Mouse (Mus musculus) midbrain, embryonic 11.5 days (tissue): ENCODE measurements around the gene Fmnl2. TPM values are rescaled to one million over a fixed set of nuclear protein-coding genes. Genes with fewer than 3 reads are reported as not detected.

Source experiments
- ATAC-seq: fragments of 200-750 bp; cut with Nextera tagmentation; 2 replicates; pipeline ENCODE4 v1.8.0; 2017; ENCODE audit warnings: moderate TSS enrichment, moderate library complexity; ENCODE audit not compliant: low FRiP score
- DNase-seq: peaks from one replicate; pipeline ENCODE4 v3.0.0; 2015; ENCODE audit warnings: low spot score; ENCODE audit errors: missing footprints
- H3K27ac ChIP-seq: fragments of 300-500 bp; sonication (generic); 2 replicates; pipeline ENCODE4 v1.5.1; 2014; ENCODE audit warnings: low read depth, low read length
- H3K27me3 ChIP-seq: fragments of 300-500 bp; sonication (generic); 2 replicates; pipeline ENCODE4 v1.6.1; 2014; ENCODE audit warnings: mild to moderate bottlenecking, low read length, moderate library complexity, mixed read lengths; ENCODE audit not compliant: control insufficient read depth, insufficient read depth
- H3K36me3 ChIP-seq: fragments of 300-500 bp; sonication (generic); 2 replicates; pipeline ENCODE4 v1.6.1; 2014; ENCODE audit warnings: mild to moderate bottlenecking, low read length, moderate library complexity, mixed read lengths; ENCODE audit not compliant: control insufficient read depth, insufficient read depth
- H3K4me1 ChIP-seq: fragments of 300-500 bp; sonication (generic); 2 replicates; pipeline ENCODE4 v1.6.1; 2014; ENCODE audit warnings: low read length; ENCODE audit not compliant: control insufficient read depth, insufficient read depth
- H3K4me2 ChIP-seq: fragments of 300-500 bp; sonication (generic); 2 replicates; pipeline ENCODE4 v1.6.1; 2014; ENCODE audit warnings: mild to moderate bottlenecking, moderate library complexity
- H3K4me3 ChIP-seq: fragments of 300-500 bp; sonication (generic); 2 replicates; pipeline ENCODE4 v1.5.1; 2014; ENCODE audit warnings: low read depth, low read length
- H3K9ac ChIP-seq: fragments of 300-500 bp; sonication (generic); 2 replicates; pipeline ENCODE4 v1.6.1; 2014; ENCODE audit warnings: low read length
- H3K9me3 ChIP-seq: fragments of 300-500 bp; sonication (generic); 2 replicates; pipeline ENCODE4 v1.6.1; 2016; ENCODE audit warnings: low read length; ENCODE audit not compliant: control insufficient read depth
- WGBS: fragments of 180-500 bp; shearing (Covaris S2); extraction: QIAGEN DNeasy Blood & Tissue Kit; methylation state at CpG from one replicate; pipeline ENCODE4 v1.1.7; 2014; 5-methylcytosine and 5-hydroxymethylcytosine counted together
- polyA plus RNA-seq: library from polyadenylated mRNA; unstranded; fragments of >200 nt; fragmentation: Nextera tagmentation; extraction: Ambion mirVana; gene quantifications from 2 replicates; pipeline ENCODE4 v1.2.1, GENCODE M21; 2014

Gene Fmnl2
- polyA plus RNA-seq, 1 experiment from 2014 or later: 9.4 TPM

DNA sequence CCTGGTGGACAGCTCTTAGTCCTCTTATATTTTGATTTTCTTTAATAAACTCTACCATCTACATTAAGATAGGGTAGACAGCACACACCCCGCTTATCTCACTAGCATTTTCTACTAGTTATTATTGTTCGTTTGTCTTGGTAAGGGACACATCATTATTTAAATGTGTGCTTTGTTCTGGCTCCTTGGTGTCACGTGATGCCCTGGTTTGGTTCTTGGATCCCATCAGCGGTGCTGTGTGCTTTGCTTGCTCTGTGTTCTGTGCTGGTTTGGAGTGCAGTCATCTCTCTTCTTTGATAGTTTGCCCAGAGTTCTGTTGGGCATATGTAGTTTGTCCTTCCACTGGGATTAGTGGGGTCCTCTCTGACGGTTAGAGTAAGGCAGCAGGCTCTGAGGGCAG, 57.9 kb downstream of the Fmnl2 start:
- Histone ChIP-seq H3K27me3 (no peaks in the 10 kb centered on the region), H3K9me3 (no peaks in the 10 kb centered on the region), H3K4me2 (no peak overlapping the region), H3K27ac (no peak overlapping the region), H3K4me3 (no peak overlapping the region), H3K36me3 (no peaks in the 10 kb centered on the region), H3K4me1 (peaks cover 3% of the 10 kb centered on the region; the same call in 1 of the 2 replicates), H3K9ac (no peak overlapping the region)
- ATAC-seq (no peak), DNase-seq (no peak)
- WGBS: 88% methylated on average over 5 of the region's 5 CpGs

DNA sequence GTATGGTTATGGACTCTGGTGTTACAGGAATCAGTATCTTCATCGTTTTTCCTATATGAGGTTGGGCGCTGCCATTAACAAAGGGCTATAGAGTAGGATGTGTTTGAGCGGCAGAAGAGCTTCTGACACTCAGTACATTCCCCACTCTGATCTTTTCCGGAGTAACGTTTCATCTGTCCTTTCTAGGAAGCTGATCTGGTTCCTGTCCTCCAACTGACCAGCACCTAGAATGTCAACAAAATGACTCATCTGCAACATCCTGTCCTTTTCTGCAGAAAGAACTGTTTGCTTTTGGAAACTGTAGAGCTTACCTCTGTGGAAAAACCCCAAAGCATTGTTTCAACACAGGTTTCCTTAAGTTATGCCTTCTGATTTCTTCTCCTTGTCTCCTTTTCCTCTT, 60.4 kb downstream of the Fmnl2 start:
- ATAC-seq (no peak), DNase-seq (no peak)
- Histone ChIP-seq H3K4me2 (no peak overlapping the region), H3K4me3 (no peak overlapping the region), H3K4me1 (peaks cover 3% of the 10 kb centered on the region; the same call in 1 of the 2 replicates), H3K27me3 (no peaks in the 10 kb centered on the region), H3K36me3 (no peaks in the 10 kb centered on the region), H3K9me3 (no peaks in the 10 kb centered on the region), H3K9ac (no peak overlapping the region), H3K27ac (no peak overlapping the region)
- 88% methylated on average over 5 of the region's 5 CpGs for WGBS

- Histone ChIP-seq H3K4me3 (no peak overlapping the region), H3K9ac (no peak overlapping the region), H3K27ac (no peak overlapping the region), H3K4me2 (no peak overlapping the region), H3K27me3 (no peaks in the 10 kb centered on the region), H3K9me3 (no peaks in the 10 kb centered on the region), H3K4me1 (no peaks in the 10 kb centered on the region; the same call in 1 of the 2 replicates), H3K36me3 (no peaks in the 10 kb centered on the region)
- ATAC-seq (peak; percentile 55; the same call in 1 of the 2 replicates), DNase-seq (no peak)
- WGBS: 87% methylated on average over 5 of the region's 5 CpGs
Observed at GRCm38 (mm10) chr2:52920701-52921435, 63.2 kb downstream of the Fmnl2 start.

DNA sequence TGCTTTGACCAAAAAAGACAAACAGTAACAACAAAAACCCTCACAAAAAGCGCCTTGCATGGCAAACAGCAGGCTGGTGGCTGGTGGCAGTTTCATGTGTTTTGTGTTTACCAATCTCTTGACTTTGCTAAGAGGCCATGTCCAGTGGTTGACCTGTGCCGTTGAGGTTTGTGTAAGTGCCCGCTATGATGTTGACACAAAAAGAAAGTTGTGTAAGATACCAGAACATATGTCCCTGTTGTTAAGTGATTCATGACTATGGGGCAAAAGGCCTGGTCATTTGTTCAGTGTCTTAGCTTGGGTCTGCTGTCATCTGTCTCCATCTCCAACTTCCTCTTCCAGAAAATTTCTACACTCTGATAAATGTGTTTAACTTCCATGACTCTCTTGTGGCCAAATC, 67.4 kb downstream of the Fmnl2 start:
- Histone ChIP-seq H3K4me2 (no peak overlapping the region), H3K9ac (no peak overlapping the region), H3K27me3 (no peaks in the 10 kb centered on the region), H3K4me1 (peaks cover 8% of the 10 kb centered on the region; the same call in 1 of the 2 replicates), H3K36me3 (no peaks in the 10 kb centered on the region), H3K27ac (no peak overlapping the region), H3K4me3 (no peak overlapping the region), H3K9me3 (no peaks in the 10 kb centered on the region)
- ATAC-seq (no peak), DNase-seq (no peak)
- WGBS: 88% methylated on average over 3 of the region's 3 CpGs

GRCm38 (mm10) chr2:52927381-52927780, 69.7 kb downstream of the Fmnl2 start:
- H3K9me3 ChIP-seq: no peaks in the 10 kb centered on the region
- peaks cover 8% of the 10 kb centered on the region; the same call in 1 of the 2 replicates for H3K4me1 ChIP-seq
- H3K27ac ChIP-seq: no peak overlapping the region
- H3K9ac ChIP-seq: no peak overlapping the region
- DNase-seq (no peak), ATAC-seq (no peak)
- no peak overlapping the region for H3K4me2 ChIP-seq
- H3K36me3 ChIP-seq: no peaks in the 10 kb centered on the region
- H3K4me3 ChIP-seq: no peak overlapping the region
- H3K27me3 ChIP-seq: no peaks in the 10 kb centered on the region
- 63% methylated on average over 3 of the region's 3 CpGs for WGBS

- Histone ChIP-seq H3K27me3 (no peaks in the 10 kb centered on the region), H3K36me3 (no peaks in the 10 kb centered on the region), H3K4me1 (peaks cover 8% of the 10 kb centered on the region; the same call in 1 of the 2 replicates), H3K9me3 (no peaks in the 10 kb centered on the region), H3K27ac (no peak overlapping the region), H3K4me3 (no peak overlapping the region), H3K9ac (no peak overlapping the region), H3K4me2 (no peak overlapping the region)
- ATAC-seq (peak; percentile 59; the same call in 1 of the 2 replicates), DNase-seq (no peak)
- 47% methylated on average over 10 of the region's 10 CpGs for WGBS
Observed at GRCm38 (mm10) chr2:52927858-52928301, 70.2 kb downstream of the Fmnl2 start.

DNA sequence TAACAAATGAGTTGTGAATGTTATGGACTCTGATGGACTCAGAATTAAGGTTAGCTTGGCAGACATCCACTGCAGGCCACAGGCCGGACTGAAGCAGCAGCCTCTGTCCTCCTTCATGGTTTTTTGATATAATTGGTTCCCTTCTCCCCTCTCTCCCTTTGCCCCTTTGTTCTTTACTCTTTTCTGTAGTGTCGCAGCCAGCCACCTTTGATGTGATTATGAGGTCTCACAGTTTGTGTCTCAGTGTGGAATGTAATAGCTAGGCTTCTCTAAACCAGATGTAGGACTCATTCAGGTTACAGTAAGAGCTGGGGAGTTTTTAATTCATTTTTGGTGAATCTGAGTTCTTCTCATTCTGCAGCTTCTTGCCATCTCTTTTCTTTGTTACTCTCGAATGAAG, 70.7 kb downstream of the Fmnl2 start:
- DNase-seq (no peak), ATAC-seq (no peak)
- Histone ChIP-seq H3K4me3 (no peak overlapping the region), H3K9me3 (no peaks in the 10 kb centered on the region), H3K4me1 (peaks cover 8% of the 10 kb centered on the region; the same call in 1 of the 2 replicates), H3K9ac (no peak overlapping the region), H3K27ac (no peak overlapping the region), H3K4me2 (no peak overlapping the region), H3K27me3 (no peaks in the 10 kb centered on the region), H3K36me3 (no peaks in the 10 kb centered on the region)
- 42% methylated on average over 3 of the region's 3 CpGs for WGBS

DNA sequence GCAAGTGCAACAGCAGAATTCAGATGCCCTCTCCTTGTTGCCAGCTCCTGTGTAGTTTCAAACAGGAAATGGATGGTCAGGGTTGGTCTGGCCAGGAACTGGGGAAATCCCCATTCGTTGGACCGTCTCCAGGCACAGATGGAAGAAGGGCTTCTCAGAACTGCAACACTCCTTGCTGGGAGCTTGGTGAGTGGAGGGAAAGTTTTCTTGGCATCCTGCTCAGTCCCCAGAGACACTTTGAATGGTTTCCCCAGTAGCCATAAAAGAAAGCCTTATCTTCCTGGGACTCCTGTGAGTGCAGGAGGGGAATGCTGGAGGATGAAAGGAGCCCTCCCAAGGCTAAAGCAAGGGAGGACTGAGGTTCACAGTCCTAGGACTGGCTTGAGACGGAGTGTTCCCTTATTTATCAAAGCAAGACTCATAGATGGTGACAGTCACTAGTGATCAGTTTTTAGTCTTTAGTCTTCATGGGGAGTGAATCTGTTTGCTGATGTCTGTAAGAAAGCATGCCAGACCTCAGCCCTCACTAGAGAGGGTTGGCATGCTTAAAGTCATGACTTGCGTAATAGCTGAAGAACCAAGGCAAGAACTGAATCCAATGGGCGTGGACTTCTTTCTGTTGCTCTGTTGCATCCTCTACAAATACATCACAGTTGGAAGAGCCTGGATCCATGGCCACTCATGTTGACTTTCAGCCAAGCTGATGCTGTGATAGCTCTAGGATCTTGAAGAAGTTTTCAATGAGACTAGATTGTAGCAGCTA, 72.6 kb downstream of the Fmnl2 start:
- WGBS: 91% methylated on average over 5 of the region's 5 CpGs
- Histone ChIP-seq H3K27me3 (no peaks in the 10 kb centered on the region), H3K27ac (no peak overlapping the region), H3K9ac (no peak overlapping the region), H3K4me1 (peaks cover 8% of the 10 kb centered on the region; the same call in 1 of the 2 replicates), H3K4me2 (no peak overlapping the region), H3K9me3 (no peaks in the 10 kb centered on the region), H3K36me3 (no peaks in the 10 kb centered on the region), H3K4me3 (no peak overlapping the region)
- ATAC-seq (no peak), DNase-seq (no peak)

DNA sequence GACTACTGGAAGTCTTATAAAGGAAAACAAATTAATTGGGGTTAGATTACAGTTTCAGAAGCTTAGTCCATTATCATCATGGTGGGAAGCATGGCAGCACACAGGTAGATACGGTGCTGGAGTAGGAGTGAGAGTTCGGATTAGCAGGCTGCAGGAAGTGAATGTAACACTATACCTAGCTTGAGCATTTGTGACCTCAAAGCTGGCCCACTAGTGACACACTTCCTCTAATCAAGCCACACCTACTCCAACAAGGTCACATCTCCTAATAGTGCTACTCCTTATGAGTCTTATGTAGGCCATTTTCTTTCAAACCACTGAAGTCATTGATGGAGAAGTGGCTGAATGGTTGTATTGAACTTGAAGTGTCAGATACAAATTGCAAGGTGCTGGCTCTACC, 73.7 kb downstream of the Fmnl2 start:
- Histone ChIP-seq H3K4me3 (no peak overlapping the region), H3K27ac (no peak overlapping the region), H3K27me3 (no peaks in the 10 kb centered on the region), H3K9ac (no peak overlapping the region), H3K4me1 (peaks cover 8% of the 10 kb centered on the region; the same call in 1 of the 2 replicates), H3K9me3 (no peaks in the 10 kb centered on the region), H3K36me3 (no peaks in the 10 kb centered on the region), H3K4me2 (no peak overlapping the region)
- ATAC-seq (no peak), DNase-seq (no peak)
- 93% methylated on average over 2 of the region's 2 CpGs for whole genome bisulfite sequencing
